Mouse (Mus musculus) midbrain, embryonic 13.5 days (tissue): ENCODE results near the gene Psma7. TPM values are rescaled to one million over a fixed set of nuclear protein-coding genes. Genes with fewer than 3 reads are reported as not detected.

Experiments
- ATAC-seq: fragments of 200-750 bp; cut with Nextera tagmentation; 2 replicates; pipeline ENCODE4 v1.8.0; 2017; ENCODE audit warnings: mild to moderate bottlenecking, moderate TSS enrichment, moderate library complexity
- H3K27ac ChIP-seq: fragments of 300-500 bp; sonication (generic); 2 replicates; pipeline ENCODE4 v1.5.1; 2015; ENCODE audit warnings: inconsistent platforms, mild to moderate bottlenecking, moderate library complexity
- H3K27me3 ChIP-seq: fragments of 300-500 bp; sonication (generic); 2 replicates; pipeline ENCODE4 v1.6.1; 2015; ENCODE audit warnings: mild to moderate bottlenecking, inconsistent platforms
- H3K36me3 ChIP-seq: fragments of 300-500 bp; sonication (generic); 2 replicates; pipeline ENCODE4 v1.6.1; 2015; ENCODE audit warnings: mild to moderate bottlenecking, inconsistent platforms
- H3K4me1 ChIP-seq: fragments of 300-500 bp; sonication (generic); replicated peaks from 2 replicates; pipeline ENCODE4 v1.6.1; 2015; ENCODE audit warnings: inconsistent platforms
- H3K4me2 ChIP-seq: fragments of 300-500 bp; sonication (generic); replicated peaks from 2 replicates; pipeline ENCODE4 v1.6.1; 2015; ENCODE audit warnings: moderate library complexity, mild to moderate bottlenecking, inconsistent platforms
- H3K4me3 ChIP-seq: fragments of 300-500 bp; sonication (generic); replicated peaks from 2 replicates; pipeline ENCODE4 v1.5.1; 2015; ENCODE audit warnings: mild to moderate bottlenecking, inconsistent platforms
- H3K9ac ChIP-seq: fragments of 300-500 bp; sonication (generic); replicated peaks from 2 replicates; pipeline ENCODE4 v1.6.1; 2015; ENCODE audit warnings: mild to moderate bottlenecking, inconsistent platforms
- H3K9me3 ChIP-seq: fragments of 300-500 bp; sonication (generic); 2 replicates; pipeline ENCODE4 v1.6.1; 2016; ENCODE audit warnings: mild to moderate bottlenecking, inconsistent platforms
- WGBS: fragments of 180-500 bp; shearing (Covaris S2); methylation state at CpG from one replicate; pipeline ENCODE4 v1.1.7; 2015; 5-methylcytosine and 5-hydroxymethylcytosine counted together
- polyA plus RNA-seq: library from polyadenylated mRNA; unstranded; fragments of >200 nt; fragmentation: Nextera tagmentation; extraction: Ambion mirVana; gene quantifications from 2 replicates; pipeline ENCODE4 v1.2.1, GENCODE M21; 2015

The Psma7 gene
- polyA plus RNA-seq, 1 experiment from 2014 or later, result 676 TPM

- H3K9me3 ChIP-seq, result no peaks in the 10 kb centered on the region
- H3K4me1 ChIP-seq, result no peaks in the 10 kb centered on the region
- no peak overlapping the region for H3K27ac ChIP-seq
- WGBS, result 79% methylated on average over 10 of the region's 10 CpGs
- no peak overlapping the region for H3K4me2 ChIP-seq
- H3K27me3 ChIP-seq, result no peaks in the 10 kb centered on the region
- no peak overlapping the region for H3K9ac ChIP-seq
- ATAC-seq, result no peak
- H3K36me3 ChIP-seq, result no peaks in the 10 kb centered on the region
- H3K4me3 ChIP-seq, result no peak overlapping the region
Measured at GRCm38 (mm10) chr2:179986437-179987022, 55.7 kb downstream of the Psma7 start.

Other genes starting within 250 kb of the Psma7 start
- 4.1 and 4.5 TPM in 2 replicates for gene Taf4, start 65.8 kb downstream of the Psma7 start, polyA plus RNA-seq
- gene Lsm14b, start 17.4 kb downstream of the Psma7 start, polyA plus RNA-seq, result 20.9 and 24.8 TPM in 2 replicates
- 51.2 and 54.8 TPM in 2 replicates for gene Ss18l1, start 76 bp upstream of the Psma7 start, polyA plus RNA-seq
- gene Mtg2, start 28.2 kb upstream of the Psma7 start, polyA plus RNA-seq, result 37.1 and 37.3 TPM in 2 replicates
- gene Hrh3, start 62.1 kb upstream of the Psma7 start, polyA plus RNA-seq, result 4.4 and 5.1 TPM in 2 replicates
- gene Osbpl2, start 76.9 kb upstream of the Psma7 start, polyA plus RNA-seq, result 60.6 and 66.1 TPM in 2 replicates
- gene Adrm1, start 129.1 kb upstream of the Psma7 start, polyA plus RNA-seq, result 213 TPM in 2 replicates
- gene Lama5, start 183.4 kb upstream of the Psma7 start, polyA plus RNA-seq, result 1.4 and 1.7 TPM in 2 replicates
- 418 and 448 TPM in 2 replicates for gene Rps21, start 214.9 kb upstream of the Psma7 start, polyA plus RNA-seq
- gene Cables2, start 231.1 kb upstream of the Psma7 start, polyA plus RNA-seq, result 18.2 and 21.6 TPM in 2 replicates
- gene Rbbp8nl, start 247.4 kb upstream of the Psma7 start, polyA plus RNA-seq, result not detected in 2 replicates